Mouse (Mus musculus): Measurements from ENCODE around the gene Dchs2.

- no peak for TF ChIP-seq CTCF (IDR thresholded peaks at IDR 0.05; ENCODE audit: extremely low read depth, insufficient read depth, insufficient read length, insufficient replicate concordance)
- no peak for TF ChIP-seq POLR2A (IDR thresholded peaks at IDR 0.05; ENCODE audit: low read depth, low read length)
These were observed 25.5 kb upstream of the Dchs2 start for GRCm38 (mm10) chr3:83102286-83102685.

Measured in spleen, adult 2 months (tissue).